Mouse (Mus musculus) spleen, embryonic (tissue): ENCODE measurements around the gene St3gal4.

Experiments
- CTCF ChIA-PET: fragments of 350-600 bp; sonication (Branson Sonifier 250); formaldehyde crosslinking; loops from one replicate; lab custom pipeline; 2022; lab: Charles Lee

The St3gal4 gene

GRCm38 (mm10) chr9:35107396-35107795, 11.7 kb downstream of the St3gal4 start:
- CTCF ChIA-PET = no interaction called here

DNA sequence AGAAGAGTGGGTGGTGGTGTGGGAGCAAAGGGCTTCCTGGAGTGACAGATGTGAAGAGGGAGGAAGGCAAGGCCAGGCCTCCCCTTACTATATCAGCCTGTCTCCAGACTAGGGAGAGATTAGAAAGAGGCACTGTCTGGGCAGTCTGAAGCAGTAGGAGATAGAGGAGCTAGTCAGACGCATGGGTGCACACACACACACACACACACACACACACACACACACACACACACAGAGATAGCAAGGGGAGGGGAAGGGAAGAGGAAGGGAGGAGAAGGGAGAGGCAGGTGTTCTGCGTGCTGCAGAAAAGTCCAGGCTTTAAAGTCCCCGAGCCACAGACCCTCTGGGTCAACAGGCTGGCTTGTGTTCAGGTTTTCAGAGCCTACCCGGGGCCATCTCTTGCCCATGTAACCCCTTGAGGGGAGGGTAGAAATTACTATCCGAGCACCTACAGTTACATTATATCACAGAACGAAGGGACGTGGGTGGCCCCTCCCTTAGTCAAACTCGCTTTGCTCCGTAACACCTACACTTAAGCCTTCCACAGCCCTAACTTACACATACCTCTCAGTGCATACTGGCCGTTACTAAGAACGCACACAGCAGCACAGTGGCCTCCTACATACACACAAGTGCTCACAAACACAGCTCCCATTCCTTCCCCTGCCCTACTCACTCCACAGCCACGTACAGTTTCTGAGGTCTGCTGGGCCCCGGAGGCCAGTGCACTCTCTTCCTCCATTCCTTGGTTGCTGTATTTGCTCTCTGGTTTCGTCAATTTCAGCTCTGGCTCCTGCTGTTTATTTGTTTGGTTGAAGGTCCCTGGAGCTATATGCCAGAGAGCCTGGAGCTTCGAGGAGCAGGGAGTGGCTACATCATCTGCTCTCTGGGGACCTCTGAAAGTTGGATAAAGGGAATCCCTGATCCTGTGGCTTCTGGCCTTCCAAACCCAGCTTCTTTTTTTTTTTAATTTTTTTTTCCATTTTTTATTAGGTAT, 12.9 kb downstream of the St3gal4 start:
- CTCF ChIA-PET = interaction anchor here (0.6 kb wide), 1 partner anchor 248 kb away, joined by 7 read pairs; no protein-coding TSS in a partner anchor

GRCm38 (mm10) chr9:35105438-35105837, 13.6 kb downstream of the St3gal4 start:
- CTCF ChIA-PET = interaction anchor here (0.6 kb wide), 1 partner anchor 247 kb away, joined by 7 read pairs; no protein-coding TSS in a partner anchor

DNA sequence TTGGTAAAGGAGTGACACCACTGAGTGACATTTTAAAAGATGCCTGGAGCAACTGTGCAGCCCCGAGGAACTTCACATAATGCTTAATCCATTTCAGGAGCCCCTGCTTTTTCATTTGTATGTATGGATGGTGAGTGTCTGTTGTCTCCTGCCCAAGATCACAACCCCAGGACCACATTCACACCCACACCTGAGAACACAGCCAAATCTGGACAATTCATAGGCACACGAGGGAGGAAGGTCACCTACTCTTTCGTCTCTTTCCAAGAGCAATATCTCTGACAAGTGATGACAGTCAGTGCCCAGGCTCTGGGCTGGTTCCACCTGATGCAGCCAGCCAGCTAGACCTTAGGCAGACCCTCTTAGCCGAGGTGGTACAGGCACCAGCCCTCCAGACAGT, 14.4 kb downstream of the St3gal4 start:
- CTCF ChIA-PET = no interaction called here

GRCm38 (mm10) chr9:35098762-35099161, 20.3 kb downstream of the St3gal4 start:
- CTCF ChIA-PET = no interaction called here

- CTCF ChIA-PET = no interaction called here
Measured at GRCm38 (mm10) chr9:35097901-35098300, 21.2 kb downstream of the St3gal4 start.

GRCm38 (mm10) chr9:35095726-35096125, 23.3 kb downstream of the St3gal4 start:
- CTCF ChIA-PET = no interaction called here

- CTCF ChIA-PET = no interaction called here
Measured at GRCm38 (mm10) chr9:35093350-35093749, 25.7 kb downstream of the St3gal4 start.

GRCm38 (mm10) chr9:35092904-35093303, 26.2 kb downstream of the St3gal4 start:
- CTCF ChIA-PET = no interaction called here

DNA sequence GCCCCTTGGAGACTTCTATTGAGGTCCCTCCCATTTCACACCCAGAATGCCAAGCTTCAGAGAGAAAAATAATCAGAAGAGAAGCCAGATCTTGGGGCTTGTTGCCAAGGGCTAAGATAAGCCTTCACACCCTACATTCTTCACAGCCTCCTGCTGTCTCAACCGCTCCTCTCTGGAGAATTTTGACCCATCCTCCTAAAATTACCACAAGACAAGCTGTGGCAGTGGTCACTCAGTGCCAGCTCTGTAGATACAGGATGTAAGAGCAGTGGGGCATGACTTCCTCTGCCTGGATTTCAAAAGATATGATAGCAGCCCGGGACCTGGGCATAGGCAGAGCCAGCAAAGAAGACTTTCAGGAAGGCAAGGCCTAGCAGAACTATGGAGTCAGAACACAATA, 57.6 kb downstream of the St3gal4 start:
- CTCF ChIA-PET = no interaction called here

DNA sequence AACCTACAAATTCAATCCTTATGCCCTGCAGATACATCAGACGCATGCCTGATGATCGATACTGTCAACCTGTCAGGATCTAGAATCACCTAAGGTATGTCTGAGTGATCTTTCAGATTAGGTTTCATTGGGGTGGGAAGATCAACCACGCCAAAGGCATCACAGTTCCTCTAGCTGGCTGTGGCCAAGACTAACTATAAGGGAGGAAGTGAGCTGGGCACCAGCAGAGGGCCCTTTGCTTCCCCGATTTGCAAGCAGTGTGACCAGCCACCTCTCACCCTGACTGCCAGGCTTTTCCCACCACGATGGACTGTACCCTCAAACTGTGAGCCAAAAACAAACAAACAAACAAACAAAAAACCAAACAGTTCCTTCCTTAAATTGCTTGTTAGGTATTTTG, 59.2 kb downstream of the St3gal4 start:
- CTCF ChIA-PET = no interaction called here

- CTCF ChIA-PET = no interaction called here
Measured at GRCm38 (mm10) chr9:35058596-35059354, 60.3 kb downstream of the St3gal4 start.

- CTCF ChIA-PET = no interaction called here
Measured at GRCm38 (mm10) chr9:35058186-35058585, 60.9 kb downstream of the St3gal4 start.

GRCm38 (mm10) chr9:35057631-35058030, 61.4 kb downstream of the St3gal4 start:
- CTCF ChIA-PET = no interaction called here

DNA sequence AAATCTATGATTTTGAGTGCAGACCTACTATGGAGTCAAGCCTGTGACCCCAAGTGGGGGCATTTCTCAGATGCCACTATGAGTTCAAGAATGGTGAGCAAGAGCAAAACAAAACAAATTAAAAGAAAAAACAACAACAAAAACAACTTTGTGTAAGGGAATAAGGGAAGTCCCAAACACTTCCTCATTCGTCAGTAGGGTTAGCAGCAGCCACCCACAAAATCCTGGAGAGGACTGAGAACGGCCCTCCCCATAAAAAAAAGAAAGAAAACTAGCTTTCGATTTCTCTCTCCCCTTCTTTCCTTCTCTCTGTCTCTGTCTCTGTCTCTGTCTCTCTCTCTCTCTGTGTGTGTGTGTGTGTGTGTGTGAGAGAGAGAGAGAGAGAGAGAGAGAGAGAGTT, 62.5 kb downstream of the St3gal4 start:
- CTCF ChIA-PET = interaction anchor here (0.7 kb wide), 1 partner anchor 162 kb away, joined by 3 read pairs; no protein-coding TSS in a partner anchor

DNA sequence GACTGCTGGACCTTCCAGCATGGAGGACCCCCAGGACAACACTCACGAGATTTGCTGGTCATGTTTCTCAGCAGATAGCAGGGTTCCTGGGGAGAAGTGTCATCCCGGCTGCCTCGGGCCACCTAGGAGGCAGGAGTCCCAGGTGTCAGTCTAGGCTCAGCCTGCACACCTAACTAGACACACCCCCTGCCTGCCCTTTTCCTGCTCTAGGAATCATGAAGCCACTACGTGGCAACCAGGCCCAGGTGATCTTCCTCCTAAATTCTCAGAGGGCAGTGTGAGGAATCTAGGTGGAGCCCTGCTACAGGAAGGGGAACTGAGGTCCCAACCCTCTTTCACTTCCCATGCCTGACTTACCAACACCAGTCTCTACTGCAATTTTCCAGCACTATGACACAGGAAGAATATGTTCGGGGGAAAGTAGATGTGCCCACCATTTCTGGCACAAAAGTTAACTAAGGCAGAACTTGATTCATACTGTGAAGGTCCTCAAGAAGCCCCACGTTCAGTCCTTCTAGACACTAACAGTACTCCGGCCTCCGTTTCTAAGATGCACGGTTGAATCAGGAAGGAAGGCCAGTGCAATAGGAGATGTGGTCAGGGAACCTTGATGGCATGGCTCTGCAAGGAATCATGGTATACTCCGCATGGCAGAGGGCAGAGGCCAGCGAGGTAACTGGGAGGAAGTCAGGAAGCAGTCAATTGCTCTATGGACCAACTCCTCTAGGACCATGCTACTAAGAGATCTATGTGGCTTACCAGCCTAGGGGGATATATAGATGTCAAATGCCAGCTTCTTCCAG, 63.3 kb downstream of the St3gal4 start:
- CTCF ChIA-PET = no interaction called here

- CTCF ChIA-PET = interaction anchor here (0.6 kb wide), 1 partner anchor 111 kb away, joined by 3 read pairs; no protein-coding TSS in a partner anchor
Measured at GRCm38 (mm10) chr9:35053669-35054068, 65.4 kb downstream of the St3gal4 start.

DNA sequence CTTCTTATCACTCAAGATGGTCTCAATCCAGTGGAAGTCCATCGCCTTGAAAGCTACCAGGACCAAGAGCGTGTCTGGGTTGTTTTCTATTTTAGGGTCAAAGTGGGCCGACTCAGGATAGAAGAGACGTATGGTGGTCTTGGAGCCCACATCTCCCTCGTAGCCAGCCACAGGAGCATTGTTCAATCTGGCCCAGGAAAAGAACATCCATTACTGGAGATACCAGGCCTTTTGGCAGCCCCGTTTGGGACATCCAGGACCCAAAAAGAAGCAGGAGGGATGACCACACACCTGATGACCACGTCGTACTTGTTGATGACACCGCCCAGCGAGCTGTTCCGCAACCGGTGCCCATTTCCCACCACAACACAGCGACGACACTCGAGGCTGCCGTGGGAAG, 66.0 kb downstream of the St3gal4 start:
- CTCF ChIA-PET = no interaction called here

DNA sequence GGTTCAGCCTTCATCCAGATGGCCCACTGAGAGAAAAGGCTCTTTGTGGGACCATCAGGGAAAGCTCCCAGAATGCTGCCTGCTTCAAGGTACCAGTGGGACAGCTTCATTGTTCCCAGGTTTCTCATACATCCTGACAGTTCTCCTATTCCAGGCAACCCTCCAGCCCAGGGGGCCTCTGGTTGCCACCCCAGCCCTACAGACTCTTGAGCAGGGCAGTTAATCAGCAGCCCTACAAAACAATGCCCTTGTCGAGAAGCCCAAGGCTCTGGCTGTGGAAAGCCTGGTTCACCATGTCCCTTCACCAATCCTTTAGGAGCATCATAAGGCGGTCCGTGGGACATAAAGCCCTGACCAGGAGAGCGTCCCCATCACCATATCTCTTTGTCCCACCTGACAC, 66.4 kb downstream of the St3gal4 start:
- CTCF ChIA-PET = no interaction called here

GRCm38 (mm10) chr9:35051666-35052065, 67.4 kb downstream of the St3gal4 start:
- CTCF ChIA-PET = no interaction called here

GRCm38 (mm10) chr9:35050701-35051454, 68.2 kb downstream of the St3gal4 start:
- CTCF ChIA-PET = no interaction called here
